Mouse (Mus musculus) thymus, adult 2 months (tissue): Measurements from ENCODE around the gene Ralgds.

Experiments used
- CTCF ChIP-seq: fragments of 200-500 bp; IDR thresholded peaks from 2 replicates; pipeline ENCODE4 v1.5.1; 2012; ENCODE audit warnings: mild to moderate bottlenecking, control low read depth, low read length, moderate library complexity, borderline replicate concordance; ENCODE audit not compliant: control insufficient read depth, poor library complexity, insufficient read depth; ENCODE audit errors: extremely low read depth
- POLR2A ChIP-seq: fragments of 200-500 bp; IDR thresholded peaks from 2 replicates; pipeline ENCODE4 v1.6.1; 2012; ENCODE audit warnings: mild to moderate bottlenecking, low read length, control low read depth, moderate library complexity; ENCODE audit not compliant: control insufficient read depth, poor library complexity, insufficient read depth; ENCODE audit errors: extremely low read depth

- TF ChIP-seq POLR2A (no peak), CTCF (no peak)
These were observed 14.8 kb downstream of the Ralgds start for GRCm38 (mm10) chr2:28527436-28528353.
